Mouse (Mus musculus): ENCODE data around the gene Elac2. TPM values are rescaled to one million over a fixed set of nuclear protein-coding genes. Genes with fewer than 3 reads are reported as not detected.

Elac2 gene
- polyA plus RNA-seq, 1 experiment from 2014 or later, result 34.8 TPM

DNA sequence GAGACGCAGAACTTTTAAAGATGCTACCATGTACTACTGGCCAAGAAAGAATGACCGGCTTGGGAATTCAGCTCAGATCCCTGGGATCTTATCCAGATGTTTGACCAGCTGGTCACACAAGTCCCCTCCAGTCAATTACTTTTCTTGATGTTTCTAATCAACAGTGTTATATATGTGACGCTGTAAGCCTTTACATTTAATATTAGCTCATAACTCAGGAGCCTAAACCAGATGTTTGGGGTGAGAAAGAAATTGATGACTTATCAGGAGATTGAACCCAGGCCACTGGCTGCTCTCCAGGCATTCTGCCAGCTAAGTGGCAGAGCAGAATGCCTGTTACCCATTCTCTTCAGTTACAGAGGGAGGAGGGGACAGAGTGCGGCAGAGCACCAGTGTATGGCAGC is 9.9 kb upstream of the Elac2 start:
- no peak overlapping the region for H3K4me3 ChIP-seq (replicated peaks; ENCODE audit: low read length)
- peaks cover 5% of the 10 kb centered on the region; the same call in 1 of the 2 replicates for H3K4me1 ChIP-seq (replicated peaks; ENCODE audit: control insufficient read depth, insufficient read depth, low read length)
- no peaks in the 10 kb centered on the region for H3K36me3 ChIP-seq (replicated peaks; ENCODE audit: control insufficient read depth, insufficient read depth)
- WGBS, result 56% methylated on average over 4 of the region's 4 CpGs
- DNase-seq (ENCODE audit: low spot score) (no peak), ATAC-seq (ENCODE audit: low FRiP score) (no peak)
- no peak overlapping the region for H3K27ac ChIP-seq
- H3K4me2 ChIP-seq (replicated peaks), result no peak overlapping the region
- peaks cover 6% of the 10 kb centered on the region; the same call in 1 of the 2 replicates for H3K27me3 ChIP-seq (ENCODE audit: control insufficient read depth, insufficient read depth, low read length)
- no peaks in the 10 kb centered on the region for H3K9me3 ChIP-seq (ENCODE audit: control insufficient read depth, low read length)
- no peak overlapping the region for H3K9ac ChIP-seq

DNA sequence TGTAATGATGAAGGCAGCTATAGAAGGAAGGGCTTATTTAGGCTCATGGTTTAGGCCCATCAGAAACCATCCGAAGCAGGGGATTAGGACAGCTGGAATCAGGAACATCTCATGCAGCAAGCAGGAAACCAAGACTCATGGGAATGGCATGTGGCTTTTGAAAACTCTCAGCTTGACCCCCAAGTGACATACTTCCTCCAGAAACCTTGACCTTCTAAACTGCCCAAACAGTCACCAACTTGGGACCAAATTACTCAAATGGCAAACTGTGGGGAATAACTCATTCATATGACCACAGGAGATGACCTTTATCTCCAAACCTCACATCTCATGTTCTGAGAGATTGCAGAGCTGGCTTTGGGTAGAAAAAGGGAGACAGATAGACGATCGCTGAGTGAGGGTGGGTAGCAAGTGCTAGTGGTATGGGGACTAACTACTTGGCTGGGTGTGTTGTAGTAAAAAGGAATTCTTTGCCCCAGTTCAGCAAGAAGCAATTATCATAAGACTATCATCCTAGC is 7.3 kb upstream of the Elac2 start:
- H3K27me3 ChIP-seq (ENCODE audit: control insufficient read depth, insufficient read depth, low read length), result peaks cover 6% of the 10 kb centered on the region; the same call in 1 of the 2 replicates

DNA sequence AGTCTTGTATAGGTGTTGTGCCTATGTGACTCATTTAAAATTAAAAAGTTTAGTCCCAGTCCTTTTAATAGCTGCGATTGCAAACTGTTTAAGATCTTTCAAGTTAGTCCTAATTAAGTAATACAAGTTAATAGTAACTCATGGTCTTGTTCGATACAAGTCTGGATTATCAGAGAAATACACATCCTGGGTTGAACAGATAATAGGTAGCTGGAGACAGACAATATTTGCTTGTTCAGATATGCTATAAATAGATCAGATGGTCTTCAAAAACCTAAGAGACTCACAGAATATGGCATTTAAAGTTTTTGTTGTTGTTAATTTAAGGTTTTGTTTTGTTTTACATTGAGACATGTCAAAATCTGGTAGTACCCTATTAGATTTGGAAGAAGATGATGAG is 6.4 kb upstream of the Elac2 start:
- H3K4me1 ChIP-seq (replicated peaks; ENCODE audit: control insufficient read depth, insufficient read depth, low read length), result peaks cover 5% of the 10 kb centered on the region; the same call in 1 of the 2 replicates
- no peak overlapping the region for H3K27ac ChIP-seq
- WGBS, result 81% methylated on average over 2 of the region's 2 CpGs
- ATAC-seq (ENCODE audit: low FRiP score), result no peak
- H3K27me3 ChIP-seq (ENCODE audit: control insufficient read depth, insufficient read depth, low read length), result peaks cover 6% of the 10 kb centered on the region; the same call in 1 of the 2 replicates
- no peak overlapping the region for H3K9ac ChIP-seq
- no peaks in the 10 kb centered on the region for H3K36me3 ChIP-seq (replicated peaks; ENCODE audit: control insufficient read depth, insufficient read depth)
- no peak for DNase-seq (ENCODE audit: low spot score)
- H3K9me3 ChIP-seq (ENCODE audit: control insufficient read depth, low read length), result no peaks in the 10 kb centered on the region
- H3K4me2 ChIP-seq (replicated peaks), result no peak overlapping the region
- H3K4me3 ChIP-seq (replicated peaks; ENCODE audit: low read length), result no peak overlapping the region

More for the DNA sequence above, 7.3 kb upstream of the Elac2 start:
- WGBS, result 81% methylated on average over 3 of the region's 3 CpGs
- H3K9ac ChIP-seq, result no peak overlapping the region
- peaks cover 5% of the 10 kb centered on the region; the same call in 1 of the 2 replicates for H3K4me1 ChIP-seq (replicated peaks; ENCODE audit: control insufficient read depth, insufficient read depth, low read length)
- H3K4me2 ChIP-seq (replicated peaks), result no peak overlapping the region
- no peak overlapping the region for H3K4me3 ChIP-seq (replicated peaks; ENCODE audit: low read length)
- DNase-seq (ENCODE audit: low spot score) (no peak), ATAC-seq (ENCODE audit: low FRiP score) (no peak)
- no peaks in the 10 kb centered on the region for H3K36me3 ChIP-seq (replicated peaks; ENCODE audit: control insufficient read depth, insufficient read depth)
- H3K27ac ChIP-seq, result no peak overlapping the region
- H3K9me3 ChIP-seq (ENCODE audit: control insufficient read depth, low read length), result no peaks in the 10 kb centered on the region

DNA sequence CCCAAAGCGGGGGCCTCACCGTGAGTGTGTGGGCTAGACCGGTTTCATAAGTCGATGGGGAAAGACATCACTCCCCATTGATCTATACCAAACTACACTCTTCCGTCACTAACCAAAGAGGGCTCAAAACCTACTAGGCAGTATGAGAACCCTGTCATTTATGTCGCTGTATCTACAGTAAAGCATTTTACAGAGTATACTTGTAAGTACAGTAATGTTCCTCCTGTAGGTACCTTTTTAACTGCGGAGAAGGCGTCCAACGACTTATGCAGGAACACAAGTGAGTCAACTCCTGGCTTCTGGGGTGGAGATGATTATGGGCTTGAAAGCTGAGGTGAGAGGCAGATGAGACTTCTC is 629 bp downstream of the Elac2 start:
- H3K4me3 ChIP-seq (replicated peaks; ENCODE audit: low read length), result peak overlapping the region; percentile 93
- H3K27ac ChIP-seq, result no peak overlapping the region
- H3K9me3 ChIP-seq (ENCODE audit: control insufficient read depth, low read length), result no peaks in the 10 kb centered on the region
- no peak for ATAC-seq (ENCODE audit: low FRiP score)
- peak overlapping the region; percentile 85 for H3K9ac ChIP-seq
- peaks cover 34% of the 10 kb centered on the region for H3K36me3 ChIP-seq (replicated peaks; ENCODE audit: control insufficient read depth, insufficient read depth)
- DNase-seq (ENCODE audit: low spot score), result no peak
- peaks cover 17% of the 10 kb centered on the region for H3K4me1 ChIP-seq (replicated peaks; ENCODE audit: control insufficient read depth, insufficient read depth, low read length)
- peak overlapping the region; percentile 96 for H3K4me2 ChIP-seq (replicated peaks)
- no peaks in the 10 kb centered on the region for H3K27me3 ChIP-seq (ENCODE audit: control insufficient read depth, insufficient read depth, low read length)
- WGBS, result 13% methylated on average over 9 of the region's 9 CpGs

DNA sequence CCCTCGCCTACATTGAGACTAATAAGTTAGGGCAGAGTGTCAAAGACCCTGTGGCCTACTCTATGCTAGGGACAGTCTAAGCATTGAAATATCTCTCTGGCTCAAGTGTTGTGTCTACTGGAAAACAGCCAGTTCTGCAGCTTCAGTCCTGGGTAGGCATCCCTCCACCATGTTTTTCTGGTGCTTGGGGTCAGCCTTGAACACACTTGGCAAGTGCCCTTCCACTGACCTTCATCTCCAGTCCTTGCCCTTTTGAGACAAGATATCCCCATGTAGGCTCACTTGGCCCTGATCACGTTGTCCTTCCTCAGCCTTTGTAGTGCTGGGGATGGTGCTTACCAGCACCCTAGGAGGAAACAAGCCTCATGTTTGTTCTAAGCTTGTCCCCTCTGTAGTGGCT is 9.7 kb downstream of the Elac2 start:
- Histone ChIP-seq H3K4me3 (replicated peaks; ENCODE audit: low read length) (no peak overlapping the region), H3K9ac (no peak overlapping the region), H3K4me1 (replicated peaks; ENCODE audit: control insufficient read depth, insufficient read depth, low read length) (no peaks in the 10 kb centered on the region), H3K9me3 (ENCODE audit: control insufficient read depth, low read length) (no peaks in the 10 kb centered on the region), H3K4me2 (replicated peaks) (no peak overlapping the region), H3K27ac (no peak overlapping the region), H3K27me3 (ENCODE audit: control insufficient read depth, insufficient read depth, low read length) (no peaks in the 10 kb centered on the region), H3K36me3 (replicated peaks; ENCODE audit: control insufficient read depth, insufficient read depth) (peaks cover 99% of the 10 kb centered on the region)
- no peak for DNase-seq (ENCODE audit: low spot score)
- 96% methylated on average over 2 of the region's 2 CpGs for WGBS
- ATAC-seq (ENCODE audit: low FRiP score), result no peak

DNA sequence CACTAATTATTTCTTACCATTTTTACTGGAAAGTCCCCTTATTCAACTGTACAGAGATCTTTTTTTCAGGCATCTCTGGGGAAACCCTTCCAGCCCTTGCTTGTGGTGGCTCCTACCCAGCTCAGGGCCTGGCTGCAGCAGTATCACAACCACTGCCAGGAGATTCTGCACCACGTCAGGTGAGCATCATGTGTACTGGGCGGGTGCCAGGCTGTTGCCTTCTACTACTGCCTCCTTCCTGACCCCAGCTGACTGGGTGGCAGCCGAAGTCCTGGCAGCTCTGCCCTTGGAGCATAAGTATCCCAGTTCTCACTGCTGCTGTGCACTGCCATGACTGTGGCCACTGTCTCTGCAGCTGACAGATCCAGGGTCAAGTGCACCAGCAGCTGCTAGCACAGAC is 19.6 kb downstream of the Elac2 start:
- Histone ChIP-seq H3K27me3 (ENCODE audit: control insufficient read depth, insufficient read depth, low read length) (no peaks in the 10 kb centered on the region), H3K36me3 (replicated peaks; ENCODE audit: control insufficient read depth, insufficient read depth) (peaks cover 92% of the 10 kb centered on the region), H3K9ac (no peak overlapping the region), H3K27ac (no peak overlapping the region), H3K4me1 (replicated peaks; ENCODE audit: control insufficient read depth, insufficient read depth, low read length) (no peaks in the 10 kb centered on the region), H3K4me3 (replicated peaks; ENCODE audit: low read length) (no peak overlapping the region), H3K9me3 (ENCODE audit: control insufficient read depth, low read length) (no peaks in the 10 kb centered on the region), H3K4me2 (replicated peaks) (no peak overlapping the region)
- WGBS, result 94% methylated on average over 3 of the region's 3 CpGs
- DNase-seq (ENCODE audit: low spot score) (no peak), ATAC-seq (ENCODE audit: low FRiP score) (no peak)

DNA sequence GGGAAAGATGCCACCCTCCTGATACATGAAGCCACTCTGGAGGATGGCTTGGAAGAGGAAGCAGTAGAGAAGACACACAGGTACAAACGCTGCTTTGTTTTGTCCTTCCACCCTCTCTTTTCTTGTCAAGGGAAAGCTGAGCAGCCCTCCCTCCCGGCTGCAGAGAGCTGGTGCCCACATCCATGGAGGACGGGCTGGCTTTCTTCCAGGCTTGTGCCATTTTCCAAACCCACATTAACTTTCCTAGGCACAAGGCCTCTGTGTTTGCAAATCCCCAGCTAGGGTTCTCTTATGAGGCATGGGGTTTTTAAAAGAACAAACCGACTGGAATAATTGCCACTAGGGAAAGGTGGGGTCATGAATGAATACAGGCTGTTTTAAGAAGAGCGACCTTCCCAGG is 20.8 kb downstream of the Elac2 start:
- Histone ChIP-seq H3K9ac (no peak overlapping the region), H3K36me3 (replicated peaks; ENCODE audit: control insufficient read depth, insufficient read depth) (peaks cover 91% of the 10 kb centered on the region), H3K27ac (no peak overlapping the region), H3K9me3 (ENCODE audit: control insufficient read depth, low read length) (no peaks in the 10 kb centered on the region), H3K4me2 (replicated peaks) (no peak overlapping the region), H3K4me3 (replicated peaks; ENCODE audit: low read length) (no peak overlapping the region), H3K27me3 (ENCODE audit: control insufficient read depth, insufficient read depth, low read length) (no peaks in the 10 kb centered on the region), H3K4me1 (replicated peaks; ENCODE audit: control insufficient read depth, insufficient read depth, low read length) (no peaks in the 10 kb centered on the region)
- WGBS, result 83% methylated on average over 5 of the region's 5 CpGs
- DNase-seq (ENCODE audit: low spot score), result no peak
- ATAC-seq (ENCODE audit: low FRiP score), result no peak

DNA sequence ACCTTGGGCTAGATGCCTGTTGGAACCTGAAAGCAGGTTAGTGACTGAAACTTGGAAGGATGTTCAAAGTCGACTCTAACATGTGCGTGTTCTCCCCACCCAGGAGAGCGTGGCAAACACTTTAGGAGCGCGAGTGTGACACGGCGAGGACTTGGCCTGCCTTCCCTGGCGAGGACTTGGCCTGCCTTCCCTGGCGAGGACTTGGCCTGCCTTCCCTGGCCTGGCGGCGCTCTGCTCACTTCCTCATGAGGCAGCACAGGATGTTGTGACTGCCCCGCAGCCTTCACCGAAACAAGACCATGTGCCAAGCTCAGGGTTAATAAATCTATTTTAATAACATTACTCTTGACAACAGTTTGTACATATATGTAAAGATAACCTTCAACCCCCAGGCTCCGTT is 22.9 kb downstream of the Elac2 start:
- DNase-seq (ENCODE audit: low spot score) (no peak), ATAC-seq (ENCODE audit: low FRiP score) (no peak)
- whole genome bisulfite sequencing, result 93% methylated on average over 14 of the region's 14 CpGs
- H3K27ac ChIP-seq, result no peak overlapping the region
- H3K9ac ChIP-seq, result no peak overlapping the region
- no peaks in the 10 kb centered on the region for H3K27me3 ChIP-seq (ENCODE audit: control insufficient read depth, insufficient read depth, low read length)
- H3K4me2 ChIP-seq (replicated peaks), result no peak overlapping the region
- H3K9me3 ChIP-seq (ENCODE audit: control insufficient read depth, low read length), result no peaks in the 10 kb centered on the region
- H3K4me3 ChIP-seq (replicated peaks; ENCODE audit: low read length), result no peak overlapping the region
- no peaks in the 10 kb centered on the region for H3K4me1 ChIP-seq (replicated peaks; ENCODE audit: control insufficient read depth, insufficient read depth, low read length)
- H3K36me3 ChIP-seq (replicated peaks; ENCODE audit: control insufficient read depth, insufficient read depth), result peaks cover 84% of the 10 kb centered on the region

DNA sequence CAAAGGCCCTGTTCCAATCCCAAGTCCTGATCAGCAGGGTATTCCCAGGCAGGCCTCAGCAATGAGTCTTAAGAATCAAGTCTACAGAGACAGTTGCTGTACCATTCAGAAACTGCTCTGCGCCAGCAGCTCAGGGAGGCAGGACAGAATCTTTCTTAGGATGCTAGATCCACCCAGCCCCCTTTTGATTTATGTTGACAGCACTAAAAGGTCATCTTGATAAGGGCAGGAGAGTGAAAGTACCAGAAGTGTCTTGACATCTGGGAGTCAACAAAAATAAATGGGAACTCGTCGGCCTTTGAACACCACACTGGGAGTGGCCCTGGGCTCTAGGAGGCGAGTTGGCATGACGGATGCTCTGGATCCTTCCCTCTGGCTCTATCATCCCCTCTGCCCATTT is 24.8 kb downstream of the Elac2 start:
- Histone ChIP-seq H3K9me3 (ENCODE audit: control insufficient read depth, low read length) (no peaks in the 10 kb centered on the region), H3K4me2 (replicated peaks) (no peak overlapping the region), H3K9ac (no peak overlapping the region), H3K36me3 (replicated peaks; ENCODE audit: control insufficient read depth, insufficient read depth) (peaks cover 76% of the 10 kb centered on the region), H3K27ac (no peak overlapping the region), H3K4me3 (replicated peaks; ENCODE audit: low read length) (no peak overlapping the region), H3K4me1 (replicated peaks; ENCODE audit: control insufficient read depth, insufficient read depth, low read length) (no peaks in the 10 kb centered on the region), H3K27me3 (ENCODE audit: control insufficient read depth, insufficient read depth, low read length) (no peaks in the 10 kb centered on the region)
- WGBS, result 80% methylated on average over 5 of the region's 5 CpGs
- DNase-seq (ENCODE audit: low spot score), result no peak
- no peak for ATAC-seq (ENCODE audit: low FRiP score)

DNA sequence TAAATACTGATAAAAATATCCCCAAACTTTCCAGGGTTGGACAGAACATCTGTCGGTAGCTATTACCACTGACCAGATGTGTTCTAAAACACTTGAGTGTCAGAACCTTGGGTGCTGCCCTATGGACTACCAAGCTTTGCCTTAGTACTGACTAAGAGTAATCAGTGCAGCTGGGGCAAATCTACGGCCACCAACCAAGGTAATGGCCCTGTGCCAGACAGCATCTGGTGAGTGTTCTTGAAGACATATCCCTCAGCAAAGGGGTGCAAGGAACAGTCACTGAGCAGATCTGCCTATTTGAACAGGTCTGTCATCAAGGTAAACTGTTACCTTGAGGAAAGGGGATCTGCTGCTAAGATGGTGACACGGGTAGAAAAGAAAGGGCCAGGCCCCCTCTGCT is 26.0 kb downstream of the Elac2 start:
- Histone ChIP-seq H3K9me3 (ENCODE audit: control insufficient read depth, low read length) (no peaks in the 10 kb centered on the region), H3K4me2 (replicated peaks) (no peak overlapping the region), H3K27me3 (ENCODE audit: control insufficient read depth, insufficient read depth, low read length) (no peaks in the 10 kb centered on the region), H3K9ac (no peak overlapping the region), H3K27ac (no peak overlapping the region), H3K36me3 (replicated peaks; ENCODE audit: control insufficient read depth, insufficient read depth) (peaks cover 64% of the 10 kb centered on the region), H3K4me1 (replicated peaks; ENCODE audit: control insufficient read depth, insufficient read depth, low read length) (no peaks in the 10 kb centered on the region), H3K4me3 (replicated peaks; ENCODE audit: low read length) (no peak overlapping the region)
- 87% methylated on average over 3 of the region's 3 CpGs for WGBS
- DNase-seq (ENCODE audit: low spot score), result no peak
- no peak for ATAC-seq (ENCODE audit: low FRiP score)

All from hindbrain, embryonic 14.5 days (tissue).